Mouse (Mus musculus) ovary, postnatal 10 days (tissue): ENCODE measurements around the gene Aldh3a2.
"Not testable (repeated sequence)": the region's sequence is repeated elsewhere in the genome, so short reads cannot be mapped to it uniquely, and the experiment has no call there.

Experiments used
- DNase-seq: peaks from one replicate; pipeline ENCODE4 v3.0.0; 2022; ENCODE audit warnings: low spot score

The Aldh3a2 gene

DNA sequence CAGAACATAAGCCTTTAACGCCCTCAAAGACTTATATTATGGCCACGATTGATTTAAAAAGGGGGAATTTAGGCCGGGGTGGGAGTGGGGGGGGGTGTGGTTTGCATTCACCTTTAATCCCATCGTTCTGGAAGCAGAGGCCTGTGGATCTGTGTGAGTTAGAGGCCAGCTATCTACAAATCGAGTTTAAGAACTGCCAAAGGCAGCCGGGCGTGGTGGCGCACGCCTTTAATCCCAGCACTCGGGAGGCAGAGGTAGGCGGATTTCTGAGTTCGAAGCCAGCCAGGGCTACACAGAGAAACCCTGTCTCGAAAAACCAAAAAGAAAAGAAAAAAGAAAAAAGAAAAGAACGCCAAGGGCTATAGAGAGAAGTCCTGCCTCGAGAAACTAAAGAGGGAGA is 93.8 kb downstream of the Aldh3a2 start:
- DNase-seq = not testable (repeated sequence)
